Mouse (Mus musculus): ENCODE data around the gene Slc25a3. TPM values are rescaled to one million over a fixed set of nuclear protein-coding genes. Genes with fewer than 3 reads are reported as not detected.
A peak's percentile ranks its signal among the peaks of the same experiment; 100 is the strongest.

Slc25a3 gene
- polyA plus RNA-seq, 1 experiment from 2014 or later = 590 TPM

DNA sequence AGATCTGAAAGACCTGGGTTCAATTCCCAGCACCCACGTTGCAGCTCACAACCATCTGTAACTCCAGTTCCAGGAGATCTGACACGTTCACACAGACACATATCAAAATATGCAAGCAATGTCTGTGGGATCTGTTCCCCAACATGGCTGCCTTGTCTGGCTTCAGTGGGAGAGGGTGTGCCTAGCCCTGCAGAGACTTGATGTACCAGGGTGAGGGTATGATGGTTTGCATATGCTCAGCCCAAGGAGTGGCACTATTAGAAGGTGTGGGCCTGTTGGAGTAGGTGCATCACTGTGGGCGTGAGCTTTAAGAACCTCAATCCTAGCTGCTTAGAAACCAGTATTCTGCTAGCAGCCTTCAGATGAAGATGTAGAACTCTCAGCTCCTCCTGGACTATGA, 17.9 kb downstream of the Slc25a3 start:
- Histone ChIP-seq H3K4me1 (replicated peaks) (no peaks in the 10 kb centered on the region), H3K4me2 (no peak overlapping the region), H3K36me3 (peaks cover 16% of the 10 kb centered on the region), H3K27me3 (no peaks in the 10 kb centered on the region), H3K4me3 (no peak overlapping the region), H3K9ac (no peak overlapping the region), H3K27ac (replicated peaks) (no peak overlapping the region), H3K9me3 (no peaks in the 10 kb centered on the region)
- ATAC-seq (ENCODE audit: low FRiP score, low read depth) = no peak
- 88% methylated on average over 3 of the region's 3 CpGs for WGBS

DNA sequence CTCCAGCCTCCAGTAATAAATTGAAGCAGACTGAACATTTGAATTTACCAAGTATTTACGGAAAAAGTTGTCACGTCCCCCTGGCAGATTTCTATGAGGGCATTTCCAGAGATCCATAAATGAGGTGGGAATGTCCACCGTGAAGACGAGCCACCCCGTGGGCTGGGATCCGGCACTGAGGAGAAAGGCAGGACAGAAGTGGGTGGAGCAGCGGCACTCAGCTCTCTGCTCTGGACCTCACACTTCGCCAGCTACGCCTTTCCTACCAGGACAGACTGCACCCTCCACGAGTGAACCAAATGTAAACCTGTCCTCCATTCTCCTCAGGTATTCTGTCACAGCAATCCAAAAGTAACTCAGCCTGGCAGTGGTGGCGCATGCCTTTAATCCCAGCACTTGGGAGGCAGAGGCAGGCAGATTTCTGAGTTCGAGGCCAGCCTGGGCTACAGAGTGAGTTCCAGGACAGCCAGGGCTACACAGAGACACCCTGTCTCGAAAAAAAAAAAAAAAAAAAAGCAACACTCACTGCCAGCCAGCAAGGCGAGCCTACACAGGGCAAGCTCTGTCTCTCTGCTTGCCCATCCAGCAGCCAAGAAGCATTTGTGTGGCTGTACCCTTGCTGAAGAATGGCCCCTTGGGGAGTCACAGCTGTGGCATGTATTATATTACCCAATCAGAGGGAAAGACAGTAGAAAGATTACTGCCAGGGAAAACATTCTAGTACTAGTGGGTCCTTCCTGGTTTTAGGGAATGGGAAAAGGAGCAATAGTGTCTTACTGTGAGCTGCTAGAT, 20.9 kb downstream of the Slc25a3 start:
- ATAC-seq (ENCODE audit: low FRiP score, low read depth) = no peak
- Histone ChIP-seq H3K9ac (no peak overlapping the region), H3K4me3 (no peak overlapping the region), H3K36me3 (peaks cover 10% of the 10 kb centered on the region; the same call in 1 of the 2 replicates), H3K27me3 (no peaks in the 10 kb centered on the region), H3K4me1 (replicated peaks) (no peaks in the 10 kb centered on the region), H3K9me3 (no peaks in the 10 kb centered on the region), H3K27ac (replicated peaks) (no peak overlapping the region), H3K4me2 (no peak overlapping the region)
- 94% methylated on average over 14 of the region's 14 CpGs for WGBS

DNA sequence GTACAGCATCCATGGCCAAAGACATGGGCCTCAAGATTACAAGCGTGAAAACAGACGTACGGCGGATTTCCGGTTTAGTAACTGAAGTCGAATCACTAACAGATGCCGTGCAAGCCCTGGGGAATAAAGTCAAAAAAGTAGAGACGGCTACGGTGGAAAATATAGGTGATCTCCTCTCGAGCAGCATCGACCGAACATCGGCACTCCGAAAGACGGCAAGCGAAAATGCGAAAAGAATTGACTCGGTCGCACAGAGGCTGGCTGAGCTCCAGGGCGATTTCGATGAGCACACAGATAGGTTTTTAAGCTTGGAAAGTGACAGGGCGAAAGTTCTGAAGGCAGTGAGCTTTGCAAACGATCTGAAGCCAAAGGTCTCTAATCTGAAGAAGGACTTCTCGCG, 21.9 kb downstream of the Slc25a3 start:
- no peak overlapping the region for H3K4me3 ChIP-seq
- no peak overlapping the region for H3K9ac ChIP-seq
- no peak for ATAC-seq (ENCODE audit: low FRiP score, low read depth)
- H3K36me3 ChIP-seq = peaks cover 10% of the 10 kb centered on the region; the same call in 1 of the 2 replicates
- H3K9me3 ChIP-seq = no peaks in the 10 kb centered on the region
- 96% methylated on average over 25 of the region's 25 CpGs for WGBS
- H3K27ac ChIP-seq (replicated peaks) = no peak overlapping the region
- H3K27me3 ChIP-seq = no peaks in the 10 kb centered on the region
- H3K4me2 ChIP-seq = no peak overlapping the region
- no peaks in the 10 kb centered on the region for H3K4me1 ChIP-seq (replicated peaks)

DNA sequence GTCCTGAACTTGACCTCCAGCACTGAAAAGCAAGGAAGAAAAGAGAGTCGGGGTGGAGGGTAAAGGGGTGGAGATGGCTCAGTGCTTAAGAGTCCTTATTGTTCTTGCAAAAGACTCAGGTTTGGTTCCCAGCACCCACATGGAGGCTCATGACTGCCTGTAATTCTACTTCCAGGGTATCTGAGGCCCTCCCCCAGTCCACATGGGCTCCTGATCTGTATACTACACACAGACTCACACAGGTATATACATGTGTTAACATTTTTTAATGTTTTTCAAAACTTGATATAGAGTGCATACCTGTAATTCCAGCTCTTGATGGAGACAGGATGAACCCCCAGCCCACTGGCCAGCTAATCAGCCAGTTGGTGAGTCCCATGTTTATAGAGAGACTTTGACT, 23.8 kb downstream of the Slc25a3 start:
- Histone ChIP-seq H3K9me3 (no peaks in the 10 kb centered on the region), H3K4me3 (no peak overlapping the region), H3K4me1 (replicated peaks) (no peaks in the 10 kb centered on the region), H3K27me3 (no peaks in the 10 kb centered on the region), H3K9ac (no peak overlapping the region), H3K27ac (replicated peaks) (no peak overlapping the region), H3K4me2 (no peak overlapping the region), H3K36me3 (peaks cover 10% of the 10 kb centered on the region)
- no peak for ATAC-seq (ENCODE audit: low FRiP score, low read depth)
- whole genome bisulfite sequencing = 86% methylated on average over 1 of the region's 1 CpGs

DNA sequence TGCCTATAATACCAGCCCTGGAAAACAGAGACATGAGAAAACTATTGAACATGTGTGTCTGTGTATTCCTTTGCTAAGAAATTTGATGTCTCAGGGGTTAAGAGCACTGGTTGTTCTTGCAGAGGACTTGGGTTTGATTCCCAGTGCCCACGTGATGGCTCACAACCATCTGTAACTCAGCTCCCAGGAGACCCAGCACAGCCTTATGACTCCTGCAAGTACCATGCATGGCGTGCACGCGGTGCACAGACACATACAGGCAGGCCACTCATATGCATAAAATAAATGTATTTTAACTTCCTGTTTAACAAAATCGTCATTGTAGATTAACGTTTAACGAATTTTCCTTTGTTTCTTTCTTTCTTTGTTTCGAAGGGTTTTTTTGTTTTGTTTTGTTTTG, 25.8 kb downstream of the Slc25a3 start:
- no peak overlapping the region for H3K9ac ChIP-seq
- H3K36me3 ChIP-seq = peaks cover 10% of the 10 kb centered on the region
- H3K4me3 ChIP-seq = no peak overlapping the region
- H3K9me3 ChIP-seq = no peaks in the 10 kb centered on the region
- no peaks in the 10 kb centered on the region for H3K4me1 ChIP-seq (replicated peaks)
- WGBS = 92% methylated on average over 8 of the region's 8 CpGs
- no peak overlapping the region for H3K4me2 ChIP-seq
- no peaks in the 10 kb centered on the region for H3K27me3 ChIP-seq
- H3K27ac ChIP-seq (replicated peaks) = no peak overlapping the region
- no peak for ATAC-seq (ENCODE audit: low FRiP score, low read depth)

DNA sequence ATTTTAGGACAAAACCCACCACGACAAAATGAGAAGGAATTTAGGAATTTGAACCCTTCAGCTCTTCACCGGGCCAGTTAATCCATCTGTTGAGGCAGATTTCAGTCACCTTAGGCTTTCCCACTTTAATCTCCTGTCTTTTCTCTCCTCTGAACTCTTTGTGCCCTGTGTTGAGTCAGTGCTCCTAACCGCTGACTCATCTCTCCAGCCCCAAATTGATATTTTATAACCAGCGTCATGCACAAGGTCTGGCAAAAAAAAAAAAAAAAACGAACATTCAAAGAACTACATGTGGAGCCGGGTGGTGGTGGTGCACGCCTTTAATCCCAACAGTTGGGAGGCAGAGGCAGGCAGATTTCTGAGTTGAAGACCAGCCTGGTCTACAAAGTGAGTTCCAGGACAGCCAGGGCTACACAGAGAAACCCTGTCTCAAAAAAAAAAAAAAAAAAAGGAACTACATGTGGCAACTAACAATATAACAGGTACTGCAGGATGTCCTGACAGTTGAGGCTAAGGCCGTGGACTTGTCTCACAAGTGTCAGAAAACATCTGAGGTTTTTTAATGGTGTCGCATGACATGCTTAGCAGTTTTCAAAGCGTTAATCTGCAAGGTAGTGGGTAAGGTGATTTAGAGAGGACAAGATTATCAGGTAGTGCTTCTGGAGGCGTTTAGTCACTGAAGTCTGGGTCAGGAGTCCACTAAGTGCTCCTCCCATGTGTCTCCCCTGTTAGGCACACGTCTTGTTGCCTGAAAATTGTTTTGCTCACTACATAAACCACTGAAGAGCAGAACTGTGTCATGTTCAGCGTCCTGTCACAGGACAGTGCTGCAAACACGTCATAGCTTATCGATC, 29.4 kb downstream of the Slc25a3 start:
- no peak for ATAC-seq (ENCODE audit: low FRiP score, low read depth)
- Histone ChIP-seq H3K4me1 (replicated peaks) (no peaks in the 10 kb centered on the region), H3K27ac (replicated peaks) (no peak overlapping the region), H3K4me2 (no peak overlapping the region), H3K4me3 (no peak overlapping the region), H3K9me3 (no peaks in the 10 kb centered on the region), H3K36me3 (no peaks in the 10 kb centered on the region; the same call in 1 of the 2 replicates), H3K27me3 (no peaks in the 10 kb centered on the region), H3K9ac (no peak overlapping the region)
- WGBS = 90% methylated on average over 15 of the region's 15 CpGs

DNA sequence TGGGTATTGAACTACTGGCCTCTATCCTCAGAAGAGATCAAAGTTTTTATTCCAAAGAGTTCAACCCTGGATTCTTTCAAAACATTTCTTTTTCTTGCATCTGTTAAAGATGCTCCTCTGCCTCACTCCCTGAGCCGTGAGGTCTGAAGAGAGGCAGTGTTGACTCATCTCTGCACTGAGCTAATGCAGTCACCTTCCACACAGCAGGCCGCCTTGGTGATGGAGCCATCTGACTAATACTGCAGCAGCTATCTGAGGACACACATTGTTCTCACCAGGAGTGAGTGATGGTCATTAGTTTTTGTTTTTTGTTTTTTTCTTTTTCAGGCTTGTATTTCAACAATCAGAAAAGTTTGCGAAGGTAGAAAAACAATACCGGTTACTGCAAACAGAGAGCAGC, 31.0 kb downstream of the Slc25a3 start:
- ATAC-seq (ENCODE audit: low FRiP score, low read depth) = no peak
- WGBS = 86% methylated on average over 4 of the region's 4 CpGs

DNA sequence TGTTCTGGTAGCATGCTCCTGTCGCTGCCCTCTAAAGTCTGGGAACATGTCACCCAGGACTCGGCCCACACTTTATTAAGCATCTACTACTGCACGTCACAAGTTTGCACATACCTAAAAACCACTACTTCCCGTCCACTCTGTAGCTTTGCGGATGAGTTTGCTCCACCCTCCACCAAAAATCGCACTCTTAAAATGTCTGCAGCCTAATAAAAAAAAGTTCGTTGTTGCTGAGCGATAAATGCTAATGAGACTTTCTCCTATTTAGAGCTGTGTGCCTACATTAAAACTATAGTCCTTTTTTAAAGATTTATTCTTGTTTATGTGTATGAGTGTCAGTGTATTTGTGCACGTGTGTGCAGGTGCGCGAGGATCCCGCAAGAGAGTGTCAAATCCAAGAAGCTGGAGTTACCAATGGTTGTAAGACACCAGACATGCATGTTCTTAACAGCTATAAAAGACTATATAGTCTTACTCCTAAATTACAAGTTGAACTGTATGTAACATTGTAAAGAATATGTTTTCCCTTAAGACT, 40.4 kb downstream of the Slc25a3 start:
- Histone ChIP-seq H3K4me1 (replicated peaks) (peaks cover 14% of the 10 kb centered on the region), H3K4me2 (peak overlapping the region; percentile 78), H3K4me3 (peak overlapping the region; percentile 94), H3K9me3 (no peaks in the 10 kb centered on the region), H3K36me3 (0 out of 2 replicates have a peak, but pooled peaks cover under 1% of the 10 kb centered on the region), H3K27me3 (no peaks in the 10 kb centered on the region), H3K27ac (replicated peaks) (peak overlapping the region; percentile 90), H3K9ac (peak overlapping the region; percentile 63)
- ATAC-seq (ENCODE audit: low FRiP score, low read depth) = no peak
- WGBS = 43% methylated on average over 12 of the region's 12 CpGs

More for the DNA sequence above, 31.0 kb downstream of the Slc25a3 start:
- no peak overlapping the region for H3K9ac ChIP-seq
- no peaks in the 10 kb centered on the region for H3K27me3 ChIP-seq
- H3K27ac ChIP-seq (replicated peaks) = no peak overlapping the region
- H3K36me3 ChIP-seq = no peaks in the 10 kb centered on the region; the same call in 1 of the 2 replicates
- no peaks in the 10 kb centered on the region for H3K9me3 ChIP-seq
- no peak overlapping the region for H3K4me3 ChIP-seq
- no peak overlapping the region for H3K4me2 ChIP-seq
- no peaks in the 10 kb centered on the region for H3K4me1 ChIP-seq (replicated peaks)

DNA sequence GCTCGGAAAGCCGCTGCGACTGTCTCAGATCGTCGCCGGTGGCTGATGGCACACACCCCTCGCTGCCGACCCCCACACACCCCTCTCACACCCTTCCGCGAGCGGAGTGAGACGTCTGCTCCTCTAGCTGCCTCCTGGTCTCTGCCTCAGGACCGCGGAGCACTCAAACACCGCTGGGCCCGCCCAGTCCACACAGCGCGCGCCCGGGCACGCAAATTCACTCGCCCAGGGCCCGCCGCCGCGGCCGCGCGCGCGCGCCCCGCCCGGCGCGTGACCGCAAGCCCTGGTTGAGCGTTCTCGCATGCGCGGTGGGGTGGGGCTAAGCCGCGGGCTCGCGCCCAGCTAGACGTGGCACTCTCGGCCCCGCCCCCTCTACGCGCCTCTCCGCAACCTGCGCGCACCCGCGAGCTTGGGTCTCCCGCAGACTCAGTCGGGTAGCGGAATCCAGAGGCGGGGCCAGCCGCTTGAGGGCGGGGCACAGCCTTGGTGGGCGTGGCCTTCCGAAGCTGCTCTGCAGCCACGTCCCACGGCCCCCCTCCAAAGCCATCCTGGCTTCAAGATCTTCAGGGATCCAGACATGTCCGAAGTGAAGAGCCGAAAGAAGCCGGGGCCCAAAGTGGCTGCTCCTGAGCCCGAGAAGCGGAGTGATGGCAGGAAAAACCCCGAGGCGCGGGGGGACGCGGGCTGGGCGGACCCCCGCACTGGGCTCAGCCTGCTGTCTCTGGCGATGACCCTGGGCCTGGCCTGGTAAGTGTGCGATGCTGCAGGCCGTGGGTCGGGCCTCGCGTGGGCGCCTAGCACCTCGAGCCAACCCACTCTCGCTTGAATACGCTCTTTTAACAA, 41.1 kb downstream of the Slc25a3 start, which contains the start of the genes Apaf1 and Ikbip:
Gene Apaf1, minus strand, starts transcription at position 221 of the 843 bp plus-strand sequence.
Gene Ikbip, plus strand, starts transcription at position 391 of the 843 bp plus-strand sequence.
- Histone ChIP-seq H3K36me3 (peaks cover 6% of the 10 kb centered on the region; the same call in 1 of the 2 replicates), H3K9ac (peak within 1 kb of the TSS; percentile 90), H3K27ac (replicated peaks) (peak within 1 kb of the TSS; percentile 90), H3K27me3 (no peaks in the 10 kb centered on the region), H3K4me3 (peak within 1 kb of the TSS; percentile 94), H3K9me3 (no peaks in the 10 kb centered on the region), H3K4me1 (replicated peaks) (peaks cover 14% of the 10 kb centered on the region), H3K4me2 (peak within 1 kb of the TSS; percentile 78)
- WGBS = under 1% methylated on average over 87 of the region's 87 CpGs
- ATAC-seq (ENCODE audit: low FRiP score, low read depth) = peak; percentile 96

DNA sequence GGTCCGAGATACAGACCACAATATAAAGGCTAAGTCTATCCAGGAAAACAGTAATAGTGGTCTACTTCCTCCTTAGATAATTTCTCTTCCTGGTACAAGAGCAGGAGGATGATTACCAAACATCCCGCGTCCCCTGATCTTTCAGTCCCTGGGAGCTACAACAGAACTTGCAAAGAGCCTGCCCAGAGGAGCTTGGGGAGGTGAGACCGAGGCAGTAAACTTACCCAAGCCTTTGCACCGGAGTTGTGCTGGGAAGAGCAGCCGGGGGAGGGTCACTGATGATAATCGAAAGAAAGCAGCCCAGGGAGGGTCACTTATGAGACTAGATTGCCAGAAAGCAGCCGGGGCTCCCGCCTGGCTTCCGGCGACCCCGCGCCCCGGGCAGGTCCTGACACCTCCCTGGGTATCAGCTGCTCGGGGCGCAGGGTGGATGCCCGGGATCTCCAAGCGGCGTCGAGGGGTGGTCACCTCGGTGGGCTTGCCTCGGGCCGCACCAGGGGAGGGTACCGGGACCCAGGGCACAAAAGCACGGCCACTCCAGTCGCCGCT, 41.8 kb downstream of the Slc25a3 start:
- peak; percentile 55 for ATAC-seq (ENCODE audit: low FRiP score, low read depth)
- Histone ChIP-seq H3K4me2 (peak overlapping the region; percentile 78), H3K27ac (replicated peaks) (peak overlapping the region; percentile 90), H3K9ac (peak overlapping the region; percentile 90), H3K4me3 (peak overlapping the region; percentile 94), H3K9me3 (no peaks in the 10 kb centered on the region), H3K4me1 (replicated peaks) (peaks cover 14% of the 10 kb centered on the region), H3K27me3 (no peaks in the 10 kb centered on the region), H3K36me3 (peaks cover 7% of the 10 kb centered on the region; the same call in 1 of the 2 replicates)
- under 1% methylated on average over 27 of the region's 27 CpGs for WGBS

DNA sequence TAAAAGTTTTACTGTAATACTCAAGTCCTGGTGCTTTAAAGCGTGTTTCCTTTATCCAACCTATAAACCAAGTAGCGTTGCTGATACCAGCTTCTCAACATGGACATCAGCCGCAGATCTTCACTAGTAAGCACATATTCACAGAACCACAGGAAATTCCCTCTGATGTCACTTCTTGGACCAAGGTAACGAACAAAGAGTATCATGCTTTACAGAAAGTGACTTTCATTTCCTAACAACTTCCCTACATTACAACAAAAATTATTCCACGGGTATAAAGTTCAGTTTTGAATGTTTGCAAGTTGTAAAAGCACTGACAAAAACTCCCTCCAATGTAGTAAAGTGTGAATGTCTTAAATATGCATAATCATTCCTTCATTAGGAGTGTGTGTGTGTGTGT, 43.3 kb downstream of the Slc25a3 start:
- H3K36me3 ChIP-seq = peaks cover 12% of the 10 kb centered on the region
- H3K4me2 ChIP-seq = 0 out of 2 replicates have a peak overlapping the region, but pooled peaks have one; percentile 17
- WGBS = 88% methylated on average over 5 of the region's 5 CpGs

More for the DNA sequence above, 43.3 kb downstream of the Slc25a3 start:
- Histone ChIP-seq H3K27ac (replicated peaks) (no peak overlapping the region), H3K4me3 (no peak overlapping the region), H3K9me3 (no peaks in the 10 kb centered on the region), H3K4me1 (replicated peaks) (peaks cover 14% of the 10 kb centered on the region), H3K27me3 (no peaks in the 10 kb centered on the region), H3K9ac (no peak overlapping the region)
- ATAC-seq (ENCODE audit: low FRiP score, low read depth) = no peak
